Mouse (Mus musculus): ENCODE data around the gene Mvb12a.

Mvb12a gene

GRCm38 (mm10) chr8:71526272-71526671 lies 16.4 kb upstream of the Mvb12a start:
- WGBS: 70% methylated on average over 6 of the region's 6 CpGs

GRCm38 (mm10) chr8:71527162-71527870 lies 15.4 kb upstream of the Mvb12a start:
- 68% methylated on average over 3 of the region's 3 CpGs for WGBS

DNA sequence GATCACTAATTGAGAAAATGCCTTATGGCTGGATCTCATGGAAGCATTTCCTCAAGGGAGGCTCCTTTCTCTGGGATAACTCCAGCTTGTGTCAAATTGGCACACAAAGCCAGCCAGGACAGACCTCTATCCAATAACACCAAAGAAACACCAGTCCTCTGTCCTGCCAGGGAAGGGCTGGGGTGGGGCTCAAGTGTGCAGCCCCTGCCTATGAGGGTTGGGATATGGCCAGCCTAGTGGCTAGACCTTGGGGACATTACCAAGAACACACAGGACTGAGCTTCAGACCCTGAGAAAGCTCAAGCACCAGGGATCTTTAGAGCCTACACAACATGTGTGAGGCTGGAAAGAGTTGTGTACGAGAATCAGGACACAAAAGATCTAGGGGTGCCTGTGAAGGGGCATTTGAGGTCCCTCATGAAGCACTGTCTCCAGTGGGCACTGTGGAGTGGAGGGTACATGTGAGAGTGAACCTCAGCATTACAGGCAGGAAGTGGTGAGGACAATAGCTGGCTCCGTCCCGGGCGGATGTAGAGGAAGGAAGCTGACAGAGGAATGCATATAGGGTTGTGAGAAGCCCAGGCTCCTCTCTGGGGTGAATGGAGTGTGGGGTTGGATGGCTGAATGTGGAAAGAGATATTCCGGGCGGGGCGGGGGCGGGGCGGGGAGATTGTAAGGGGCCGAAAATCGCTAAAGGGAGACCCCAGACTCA lies 14.2 kb upstream of the Mvb12a start:
- 80% methylated on average over 11 of the region's 11 CpGs for WGBS

GRCm38 (mm10) chr8:71530735-71531467 lies 11.8 kb upstream of the Mvb12a start:
- WGBS: 80% methylated on average over 9 of the region's 12 CpGs

- WGBS: 62% methylated on average over 3 of the region's 3 CpGs
Observed at GRCm38 (mm10) chr8:71534263-71534810, 8.4 kb upstream of the Mvb12a start.

GRCm38 (mm10) chr8:71535663-71536062 lies 7.1 kb upstream of the Mvb12a start:
- WGBS: 75% methylated on average over 5 of the region's 5 CpGs

GRCm38 (mm10) chr8:71537028-71537867 lies 5.5 kb upstream of the Mvb12a start, which contains the start of gene Bst2:
TSS of gene Bst2 (minus strand) at chr8:71537456.
- 9% methylated on average over 37 of the region's 37 CpGs for WGBS

DNA sequence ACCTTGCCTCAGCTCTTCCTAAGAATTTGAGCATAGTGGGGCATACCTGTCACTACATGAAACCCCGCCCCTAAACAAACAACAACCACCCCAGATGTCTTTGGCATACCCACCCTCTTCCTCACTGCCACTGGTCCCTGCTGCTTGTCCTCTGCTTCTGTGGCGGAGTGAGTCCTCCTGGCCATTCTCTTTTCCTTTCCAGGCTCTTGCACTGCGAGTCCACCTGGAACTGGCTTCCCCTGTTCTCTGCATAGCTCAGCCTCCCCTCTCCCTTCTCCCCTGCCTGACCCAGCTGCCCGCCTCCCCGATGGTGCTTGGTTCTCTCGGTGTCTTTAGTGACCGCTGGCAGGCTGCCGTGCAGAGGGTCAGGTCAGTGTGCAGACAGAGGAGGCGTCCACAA lies 1.0 kb downstream of the Mvb12a start:
- WGBS: 89% methylated on average over 9 of the region's 9 CpGs

DNA sequence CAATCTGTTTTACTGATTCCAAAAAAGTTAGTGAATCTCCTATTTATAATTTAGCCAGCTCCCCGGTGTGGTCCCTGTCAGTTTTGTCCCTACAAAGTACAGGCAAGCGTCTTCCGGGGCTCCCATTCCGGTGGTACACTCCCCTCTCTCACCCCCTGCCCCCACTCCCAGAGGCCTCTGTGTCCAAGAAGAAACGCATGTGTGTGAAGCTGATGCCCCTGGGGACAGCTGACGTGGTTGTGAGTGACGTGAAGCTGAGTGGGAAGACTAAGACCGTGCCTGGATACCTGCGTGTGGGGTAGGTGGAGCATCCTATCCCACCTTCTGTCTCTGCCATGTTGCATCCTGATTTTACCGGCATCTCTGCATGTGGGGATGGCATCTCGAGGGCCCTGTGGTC lies 2.3 kb downstream of the Mvb12a start:
- WGBS: 91% methylated on average over 11 of the region's 11 CpGs

DNA sequence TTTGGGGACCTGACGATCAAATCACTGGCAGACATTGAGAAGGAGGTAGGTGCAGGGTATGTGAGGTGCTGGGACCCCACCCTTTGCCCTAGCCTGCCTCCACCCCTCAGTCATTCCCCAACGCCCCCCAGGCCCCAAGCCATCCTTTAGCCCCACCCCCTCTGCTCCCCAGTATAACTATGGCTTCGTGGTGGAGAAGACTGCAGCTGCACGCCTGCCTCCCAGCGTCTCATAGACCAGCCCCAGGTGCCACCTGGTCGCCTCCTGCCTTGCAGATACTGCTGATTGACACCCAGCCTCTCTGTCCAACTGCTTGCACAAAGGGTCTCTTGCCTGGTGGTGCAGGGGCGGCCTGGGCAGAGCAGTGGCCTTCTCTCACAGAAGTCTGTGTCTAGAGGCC lies 4.9 kb downstream of the Mvb12a start:
- WGBS: 91% methylated on average over 7 of the region's 7 CpGs

DNA sequence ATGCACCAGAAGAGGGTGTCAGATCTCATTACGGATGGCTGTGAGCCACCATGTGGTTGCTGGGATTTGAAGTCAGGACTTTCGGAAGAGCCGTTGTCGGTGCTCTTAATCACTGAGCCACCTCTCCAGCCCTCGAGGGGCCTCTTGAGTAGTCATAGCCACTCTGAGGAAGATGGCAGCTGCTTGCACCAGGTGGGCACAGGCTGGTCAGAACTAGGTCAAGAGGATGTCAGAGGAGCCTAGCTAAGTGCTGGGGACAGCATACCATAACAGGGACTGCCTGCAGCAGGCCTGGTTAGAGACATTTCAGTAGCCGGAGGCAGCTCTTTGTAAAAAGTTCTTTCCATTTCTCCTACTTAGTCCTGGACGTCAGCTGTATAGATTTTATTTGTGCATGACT lies 8.0 kb downstream of the Mvb12a start:
- whole genome bisulfite sequencing: 66% methylated on average over 7 of the region's 7 CpGs

DNA sequence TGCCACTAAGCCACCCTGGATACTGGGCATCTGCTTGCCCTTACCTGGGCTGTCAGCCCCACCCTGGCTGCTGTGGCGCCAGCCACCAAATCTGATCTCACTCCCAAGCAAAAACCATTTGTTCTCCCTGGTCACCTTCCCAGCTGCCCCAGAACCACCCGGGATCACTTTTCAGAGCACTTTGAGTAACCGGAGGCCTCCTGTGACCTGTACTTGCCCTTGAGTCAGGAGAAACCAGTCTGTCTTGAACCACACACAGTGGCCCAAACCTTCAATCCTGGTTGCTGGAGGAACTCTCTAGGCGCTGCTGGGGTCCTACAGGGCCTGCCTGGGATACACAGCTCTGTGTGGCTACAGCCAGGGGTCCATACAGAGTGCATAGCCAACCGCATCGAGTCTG lies 10.0 kb downstream of the Mvb12a start:
- WGBS: 82% methylated on average over 6 of the region's 6 CpGs

- WGBS: 66% methylated on average over 6 of the region's 6 CpGs
Observed at GRCm38 (mm10) chr8:71554001-71554400, 11.3 kb downstream of the Mvb12a start.

DNA sequence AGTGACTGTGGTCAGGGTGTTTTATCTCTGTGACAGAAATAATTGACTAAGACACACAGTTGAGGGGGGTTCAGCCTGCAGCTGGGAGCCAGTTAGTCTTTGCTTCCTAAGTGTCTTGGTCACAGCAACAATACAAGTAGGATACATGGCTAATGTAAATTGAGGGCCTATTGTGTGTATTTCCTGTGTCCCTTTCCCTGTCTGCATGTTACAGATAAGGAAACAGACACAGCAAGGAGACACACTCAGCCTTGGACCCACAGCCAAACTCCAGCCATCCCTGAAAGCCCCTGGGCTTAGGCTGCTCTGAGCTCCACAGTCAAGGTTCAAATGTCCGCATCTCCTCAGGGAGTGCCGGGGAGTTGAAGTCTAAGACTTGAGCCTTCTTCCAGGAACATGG lies 11.9 kb downstream of the Mvb12a start:
- WGBS: 89% methylated on average over 2 of the region's 2 CpGs

DNA sequence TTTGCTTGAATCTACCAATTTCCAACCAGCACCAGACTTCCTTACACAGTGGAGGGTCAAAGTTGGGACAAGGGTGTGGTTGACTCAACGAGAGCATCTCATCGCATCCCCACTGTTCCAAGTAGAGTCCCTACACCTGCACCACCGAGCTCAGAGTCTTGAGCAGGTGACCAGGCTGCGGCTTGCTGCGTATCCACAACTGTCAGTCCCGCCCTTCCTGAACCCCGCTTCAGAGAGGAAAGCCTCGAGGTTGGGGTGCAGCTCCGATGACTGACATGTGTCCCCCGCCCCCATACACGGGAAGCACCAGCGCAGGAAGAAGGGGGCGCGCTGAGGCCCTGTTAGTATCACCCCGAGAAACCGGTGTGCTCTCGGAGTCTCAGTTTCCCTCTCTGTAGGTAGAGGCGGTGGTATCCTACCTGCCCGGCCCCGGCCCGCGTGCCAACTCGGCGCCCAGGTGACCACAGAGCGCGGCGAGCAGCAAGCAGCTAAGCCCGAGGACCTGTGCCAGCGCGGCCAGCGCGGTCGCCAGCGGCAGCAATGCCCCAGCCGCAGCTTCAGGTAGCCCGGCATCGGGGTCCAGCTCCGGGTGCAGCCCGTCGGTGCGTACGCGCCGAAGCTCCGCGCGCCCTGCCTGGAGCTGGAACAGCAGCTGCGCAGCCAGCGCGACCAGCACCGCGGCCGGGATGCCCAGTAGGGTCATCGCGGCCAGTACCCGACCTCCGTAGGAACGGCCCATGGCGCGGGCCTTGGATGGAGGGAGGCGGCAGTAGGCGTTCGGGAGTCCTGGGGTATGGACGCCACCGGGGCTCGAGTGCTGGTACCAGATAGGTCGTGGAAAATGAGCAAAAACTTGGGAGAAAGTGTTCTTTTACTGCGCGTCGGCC lies 15.6 kb downstream of the Mvb12a start, which contains the start of gene Tmem221:
Tmem221 (minus strand) TSS at position 801 of the 887 bp plus-strand sequence.
- 6% methylated on average over 70 of the region's 70 CpGs for WGBS

DNA sequence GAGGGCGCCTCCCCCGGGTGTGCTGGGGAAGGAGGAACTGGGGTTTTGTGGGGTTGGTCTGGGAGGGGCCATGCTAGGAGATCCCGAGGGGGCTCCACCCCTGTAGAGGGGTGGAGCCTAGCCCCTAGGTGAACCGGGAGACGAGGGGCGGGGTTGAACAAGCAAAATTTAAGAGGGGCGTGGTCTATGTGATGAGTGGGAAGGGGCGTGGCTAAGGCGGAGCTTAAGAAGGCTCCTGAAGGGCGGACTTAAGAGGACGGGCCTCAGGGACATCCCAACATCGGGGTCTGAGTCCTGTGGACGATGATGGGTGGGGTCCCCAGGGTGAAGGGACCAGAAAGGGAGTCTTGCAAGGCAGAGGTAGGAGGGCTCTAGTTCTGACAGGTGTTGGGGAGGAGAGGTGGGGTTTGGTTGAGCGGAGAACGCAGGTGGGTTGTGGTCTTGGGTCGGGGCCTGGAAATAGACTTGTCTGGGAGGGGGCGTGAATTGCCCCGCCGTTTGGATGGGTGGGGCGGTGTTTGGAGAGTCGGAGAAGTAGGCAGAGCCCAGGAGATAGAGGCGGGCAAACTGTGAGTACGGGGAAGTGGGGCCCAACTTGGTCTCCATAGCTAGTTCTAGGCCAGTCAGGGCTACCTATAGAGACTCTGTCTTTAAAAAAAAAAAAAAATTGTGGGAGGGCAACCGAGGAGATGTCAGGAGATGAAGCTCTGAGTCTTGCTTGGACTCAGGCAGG lies 16.4 kb downstream of the Mvb12a start:
- WGBS: 8% methylated on average over 24 of the region's 24 CpGs

DNA sequence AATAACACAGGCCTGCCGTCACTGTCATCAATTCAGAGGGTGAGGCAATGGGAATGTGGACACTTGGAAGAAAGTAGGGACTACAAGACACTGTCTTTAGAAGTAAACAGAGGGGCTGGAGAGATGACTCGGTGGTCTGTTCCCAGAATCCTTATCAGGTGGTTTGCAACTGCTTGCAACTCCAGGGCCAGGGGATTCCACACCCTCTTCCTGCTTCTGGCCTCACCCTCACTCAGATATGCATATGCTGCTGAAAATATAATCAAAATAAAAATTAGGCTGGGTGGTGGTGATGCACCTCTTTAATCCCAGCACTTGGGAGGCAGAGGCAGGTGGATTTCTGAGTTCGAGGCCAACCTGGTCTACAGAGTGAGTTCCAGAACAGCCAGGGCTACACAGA lies 17.3 kb downstream of the Mvb12a start:
- WGBS: 89% methylated on average over 3 of the region's 3 CpGs

- WGBS: 86% methylated on average over 5 of the region's 5 CpGs
Observed at GRCm38 (mm10) chr8:71560765-71561164, 18.0 kb downstream of the Mvb12a start.

- WGBS: 15% methylated on average over 15 of the region's 15 CpGs
Observed at GRCm38 (mm10) chr8:71561401-71561800, 18.7 kb downstream of the Mvb12a start.

GRCm38 (mm10) chr8:71562751-71563150 lies 20.0 kb downstream of the Mvb12a start:
- WGBS: 1% methylated on average over 33 of the region's 33 CpGs

All from cerebral cortex, adult 2 months (tissue).